Mouse (Mus musculus): ENCODE data around the gene Fosl1. TPM values are rescaled to one million over a fixed set of nuclear protein-coding genes. Genes with fewer than 3 reads are reported as not detected.
A peak's percentile ranks its signal among the peaks of the same experiment; 100 is the strongest.

The Fosl1 gene
- polyA plus RNA-seq, 1 experiment, result not detected

DNA sequence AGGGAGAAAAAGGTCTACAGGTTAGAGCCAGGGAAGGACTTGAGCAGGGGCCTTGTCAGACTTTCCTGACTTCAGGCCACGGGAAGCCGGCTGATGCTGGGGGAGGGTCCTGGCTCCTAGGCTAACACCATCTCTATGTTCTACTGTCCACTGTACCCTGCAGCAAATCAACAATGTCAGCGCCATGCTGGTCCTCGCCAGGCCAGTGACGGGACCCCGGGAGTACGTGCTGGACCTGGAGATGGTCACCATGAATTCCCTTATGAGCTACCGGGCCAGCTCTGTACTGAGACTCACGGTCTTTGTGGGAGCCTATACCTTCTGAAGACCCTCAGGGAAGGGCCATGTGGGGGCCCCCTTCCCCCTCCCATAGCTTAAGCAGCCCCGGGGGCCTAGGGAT is 34.1 kb downstream of the Fosl1 start:
- H3K4me1 ChIP-seq (ENCODE audit: control insufficient read depth, insufficient read depth, low read length), result peaks cover 17% of the 10 kb centered on the region
- TF ChIP-seq CTCF (IDR thresholded peaks at IDR 0.05; ENCODE audit: insufficient read depth, low read depth, low read length) (no peak), POLR2A (IDR thresholded peaks at IDR 0.05; ENCODE audit: insufficient read depth, low read depth, low read length) (no peak)
- 91% methylated on average over 10 of the region's 10 CpGs for WGBS
- no peak overlapping the region for H3K4me3 ChIP-seq (ENCODE audit: insufficient read depth, low read depth, low read length)
- no peak overlapping the region for H3K27ac ChIP-seq (ENCODE audit: insufficient read depth, low read depth, low read length)

DNA sequence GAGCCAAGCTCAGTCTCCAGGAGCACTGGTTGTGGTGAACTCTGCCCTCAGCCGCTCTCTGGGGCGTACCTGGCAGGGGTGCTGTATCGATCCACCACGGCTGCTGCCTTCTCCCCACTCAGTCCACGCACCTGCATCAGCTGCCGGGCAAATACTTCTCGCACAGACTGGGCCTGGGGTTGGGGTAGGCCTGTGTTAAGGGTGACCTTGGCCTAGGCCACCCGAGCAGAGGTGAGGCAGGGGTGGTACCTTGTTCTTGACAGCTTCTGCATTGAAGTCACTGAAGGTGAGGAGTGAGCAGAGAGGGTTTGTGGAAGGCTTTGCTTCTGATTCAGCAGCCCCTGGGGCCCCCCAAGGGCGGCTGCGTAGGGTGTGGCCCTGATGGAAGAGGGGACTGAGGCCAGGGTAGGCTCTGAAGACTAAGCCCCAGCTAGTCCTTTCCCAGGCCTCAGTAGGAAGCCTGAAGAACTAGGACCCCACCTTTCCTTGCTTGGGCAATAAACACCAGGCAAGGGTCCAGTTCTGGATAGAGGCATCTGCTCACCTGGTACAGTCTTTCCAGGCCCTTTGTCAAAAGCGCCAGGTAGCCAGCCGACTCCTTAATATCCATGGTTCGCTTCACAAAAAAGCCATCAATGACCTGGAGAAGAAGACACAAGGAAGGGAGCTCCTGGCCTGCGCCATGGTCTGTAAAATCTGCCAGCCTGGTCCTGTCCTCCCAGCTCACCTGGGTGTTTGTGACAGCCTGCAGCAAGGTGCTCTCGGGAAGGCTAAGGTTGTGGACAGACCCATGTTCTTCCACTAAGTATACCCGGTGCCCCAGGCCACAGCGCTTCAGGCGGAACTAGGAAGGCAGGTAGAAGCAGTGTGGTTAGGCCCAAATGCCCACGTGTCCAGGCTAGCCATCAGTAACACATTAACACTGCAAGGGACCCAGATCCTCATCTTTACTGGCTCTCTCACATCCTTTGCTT is 36.3 kb downstream of the Fosl1 start:
- peaks cover 9% of the 10 kb centered on the region for H3K4me1 ChIP-seq (ENCODE audit: control insufficient read depth, insufficient read depth, low read length)
- no peak overlapping the region for H3K27ac ChIP-seq (ENCODE audit: insufficient read depth, low read depth, low read length)
- TF ChIP-seq CTCF (IDR thresholded peaks at IDR 0.05; ENCODE audit: insufficient read depth, low read depth, low read length) (no peak), POLR2A (IDR thresholded peaks at IDR 0.05; ENCODE audit: insufficient read depth, low read depth, low read length) (no peak)
- no peak overlapping the region for H3K4me3 ChIP-seq (ENCODE audit: insufficient read depth, low read depth, low read length)
- WGBS, result 93% methylated on average over 19 of the region's 19 CpGs

DNA sequence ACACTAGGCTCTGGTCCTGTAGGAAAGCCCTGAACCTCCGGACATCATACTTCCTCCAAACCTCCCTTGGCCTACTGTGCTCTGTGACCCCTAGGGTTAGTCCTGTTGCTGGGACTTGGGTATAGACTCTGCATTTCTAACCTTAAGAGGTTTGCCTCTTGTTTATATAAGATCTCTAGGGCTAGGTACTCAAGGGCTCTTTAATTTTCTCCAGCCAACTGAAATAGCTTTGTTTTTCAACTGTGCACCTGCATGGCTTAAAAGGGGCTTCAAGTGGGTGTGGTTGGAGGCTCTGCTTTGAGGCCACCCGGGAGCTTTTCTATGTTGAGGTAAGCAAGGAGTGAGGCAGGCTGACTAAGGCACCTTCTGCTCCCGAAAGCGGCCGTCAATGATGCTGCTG is 37.1 kb downstream of the Fosl1 start:
- Histone ChIP-seq H3K27ac (ENCODE audit: insufficient read depth, low read depth, low read length) (no peak overlapping the region), H3K4me3 (ENCODE audit: insufficient read depth, low read depth, low read length) (no peak overlapping the region), H3K4me1 (ENCODE audit: control insufficient read depth, insufficient read depth, low read length) (peaks cover 15% of the 10 kb centered on the region)
- 89% methylated on average over 5 of the region's 5 CpGs for WGBS
- no peak for TF ChIP-seq POLR2A (IDR thresholded peaks at IDR 0.05; ENCODE audit: insufficient read depth, low read depth, low read length)
- TF ChIP-seq CTCF (IDR thresholded peaks at IDR 0.05; ENCODE audit: insufficient read depth, low read depth, low read length), result no peak

DNA sequence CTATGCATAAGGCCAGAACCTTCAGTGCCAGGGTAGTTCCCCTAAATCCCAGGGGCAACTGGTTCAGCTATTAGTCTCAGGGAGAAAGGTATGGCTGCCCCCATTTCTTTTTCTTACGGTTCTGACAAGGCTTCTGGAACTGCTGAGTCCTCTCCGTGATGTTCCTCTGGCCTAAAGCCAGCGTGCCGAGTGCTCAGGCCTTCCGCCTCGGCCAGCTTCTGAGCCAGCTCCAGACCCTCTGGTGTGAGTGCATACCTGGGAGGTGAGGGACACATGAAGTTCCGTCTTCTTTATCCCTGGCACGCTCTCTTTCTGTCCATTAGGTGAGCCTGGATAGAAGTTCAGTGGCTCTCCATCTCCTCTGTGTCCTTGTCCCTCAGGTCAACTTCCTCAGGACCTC is 38.0 kb downstream of the Fosl1 start:
- TF ChIP-seq POLR2A (IDR thresholded peaks at IDR 0.05; ENCODE audit: insufficient read depth, low read depth, low read length) (no peak), CTCF (IDR thresholded peaks at IDR 0.05; ENCODE audit: insufficient read depth, low read depth, low read length) (no peak)

DNA sequence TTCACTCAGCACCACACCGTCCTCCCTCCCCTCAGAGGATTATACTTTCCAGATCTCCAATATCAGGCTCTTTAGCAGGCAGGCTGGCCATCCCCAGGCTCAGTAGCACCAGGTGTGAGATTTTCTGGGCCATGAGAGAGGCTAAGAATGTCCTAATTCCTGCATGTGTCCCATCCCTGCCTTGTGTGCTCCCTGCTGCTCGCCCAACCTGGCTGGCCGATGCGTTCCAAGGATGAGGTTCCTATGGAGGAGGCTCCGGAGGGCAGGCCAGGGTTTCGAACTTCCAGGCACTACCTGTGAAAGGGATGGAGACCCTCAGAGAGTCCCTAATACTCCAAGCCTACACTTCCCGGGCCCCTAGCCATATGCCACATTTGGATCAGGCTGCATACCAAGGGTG is 38.5 kb downstream of the Fosl1 start:
- 96% methylated on average over 7 of the region's 7 CpGs for WGBS
- H3K27ac ChIP-seq (ENCODE audit: insufficient read depth, low read depth, low read length), result no peak overlapping the region
- no peak overlapping the region for H3K4me3 ChIP-seq (ENCODE audit: insufficient read depth, low read depth, low read length)

More for the DNA sequence above, 38.0 kb downstream of the Fosl1 start:
- 80% methylated on average over 8 of the region's 8 CpGs for WGBS
- H3K27ac ChIP-seq (ENCODE audit: insufficient read depth, low read depth, low read length), result no peak overlapping the region
- H3K4me1 ChIP-seq (ENCODE audit: control insufficient read depth, insufficient read depth, low read length), result peaks cover 17% of the 10 kb centered on the region
- H3K4me3 ChIP-seq (ENCODE audit: insufficient read depth, low read depth, low read length), result no peak overlapping the region

DNA sequence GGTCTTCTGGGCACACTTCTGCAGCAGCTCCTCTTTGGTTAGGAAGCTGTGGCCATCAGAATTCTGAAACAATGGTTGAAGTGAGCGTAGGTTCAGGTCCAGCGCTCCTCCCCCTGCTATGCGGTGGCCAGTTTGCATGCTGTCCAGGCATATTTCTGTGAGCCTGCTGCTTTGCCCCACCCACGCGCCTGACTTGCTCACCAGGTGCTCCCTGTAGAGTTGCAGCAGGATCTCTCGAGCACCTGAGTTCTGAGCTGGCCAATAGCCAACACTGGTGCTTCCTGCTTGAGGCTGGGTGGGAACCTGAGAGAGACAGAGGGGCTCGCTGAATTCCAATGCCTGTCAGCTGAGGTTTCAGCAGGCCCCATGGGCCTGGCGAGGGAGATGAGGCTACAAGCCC is 38.9 kb downstream of the Fosl1 start:
- H3K4me3 ChIP-seq (ENCODE audit: insufficient read depth, low read depth, low read length), result no peak overlapping the region
- H3K27ac ChIP-seq (ENCODE audit: insufficient read depth, low read depth, low read length), result no peak overlapping the region
- 83% methylated on average over 8 of the region's 8 CpGs for WGBS
- H3K4me1 ChIP-seq (ENCODE audit: control insufficient read depth, insufficient read depth, low read length), result peaks cover 17% of the 10 kb centered on the region
- TF ChIP-seq POLR2A (IDR thresholded peaks at IDR 0.05; ENCODE audit: insufficient read depth, low read depth, low read length), result no peak
- TF ChIP-seq CTCF (IDR thresholded peaks at IDR 0.05; ENCODE audit: insufficient read depth, low read depth, low read length), result no peak

More for the DNA sequence above, 38.5 kb downstream of the Fosl1 start:
- no peak for TF ChIP-seq POLR2A (IDR thresholded peaks at IDR 0.05; ENCODE audit: insufficient read depth, low read depth, low read length)
- TF ChIP-seq CTCF (IDR thresholded peaks at IDR 0.05; ENCODE audit: insufficient read depth, low read depth, low read length), result no peak
- peaks cover 17% of the 10 kb centered on the region for H3K4me1 ChIP-seq (ENCODE audit: control insufficient read depth, insufficient read depth, low read length)

DNA sequence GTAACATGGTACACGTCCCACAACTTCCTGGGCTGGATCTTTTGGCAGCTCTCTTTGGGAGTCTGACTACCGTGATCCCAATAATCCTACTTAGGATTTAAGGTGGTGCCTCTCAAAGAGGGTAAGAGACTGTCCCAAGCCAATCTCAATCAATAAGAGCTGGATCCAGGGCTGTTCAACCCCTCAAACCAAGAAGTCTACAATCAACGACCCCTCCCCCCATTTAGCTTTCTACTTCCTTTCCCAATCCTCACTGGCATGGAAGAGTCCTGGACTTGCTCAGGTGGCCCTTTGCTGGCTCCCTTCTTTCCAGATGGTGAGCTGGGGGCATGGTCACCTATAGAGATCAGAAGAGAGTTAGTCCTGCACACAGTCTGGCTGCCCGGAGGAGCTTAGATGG is 39.4 kb downstream of the Fosl1 start:
- Histone ChIP-seq H3K27ac (ENCODE audit: insufficient read depth, low read depth, low read length) (no peak overlapping the region), H3K4me3 (ENCODE audit: insufficient read depth, low read depth, low read length) (no peak overlapping the region), H3K4me1 (ENCODE audit: control insufficient read depth, insufficient read depth, low read length) (peaks cover 17% of the 10 kb centered on the region)
- WGBS, result 78% methylated on average over 4 of the region's 4 CpGs
- TF ChIP-seq POLR2A (IDR thresholded peaks at IDR 0.05; ENCODE audit: insufficient read depth, low read depth, low read length), result no peak
- TF ChIP-seq CTCF (IDR thresholded peaks at IDR 0.05; ENCODE audit: insufficient read depth, low read depth, low read length), result no peak

DNA sequence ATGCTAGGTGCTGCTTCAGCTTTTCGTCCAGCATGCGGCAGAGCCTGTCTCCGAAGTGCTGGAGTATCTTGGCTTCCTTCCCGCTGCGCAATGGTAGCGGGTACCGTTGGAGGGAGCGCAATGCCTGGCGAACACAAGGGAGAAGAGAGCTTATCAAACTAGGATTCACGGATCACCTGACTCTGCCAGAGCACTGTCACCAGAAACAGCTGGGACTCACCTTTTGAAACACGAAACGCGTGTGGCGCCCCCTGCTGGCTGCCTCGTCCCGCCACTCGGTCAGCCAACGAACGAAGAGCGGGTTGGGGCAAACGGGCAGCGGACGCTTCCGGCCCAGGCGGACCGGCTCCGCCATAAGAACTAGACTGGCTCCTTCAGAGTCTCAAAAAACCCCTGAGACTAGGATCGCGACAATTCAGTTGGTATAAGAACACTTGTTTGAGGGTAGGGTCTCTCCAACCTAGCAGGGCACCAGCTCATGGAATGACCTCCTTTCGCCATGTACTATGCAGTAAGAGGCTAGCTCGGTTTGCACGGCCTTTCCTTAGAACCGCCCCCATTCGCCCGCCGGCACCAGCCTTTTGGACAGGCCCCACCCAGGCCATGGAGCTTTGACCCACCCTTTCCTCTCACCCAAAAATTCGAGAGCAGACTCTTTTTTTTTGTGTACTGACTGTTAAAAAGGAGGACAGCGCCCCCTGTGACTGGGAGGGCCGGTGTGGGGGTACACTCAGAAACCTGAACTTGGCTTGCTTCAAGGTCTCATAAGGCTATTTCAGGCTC is 40.6 kb downstream of the Fosl1 start, which contains the start of gene Mus81:
Gene Mus81, minus strand, starts transcription at position 635 of the 783 bp plus-strand sequence.
- TF ChIP-seq CTCF (IDR thresholded peaks at IDR 0.05; ENCODE audit: insufficient read depth, low read depth, low read length) (peak; percentile 97), POLR2A (IDR thresholded peaks at IDR 0.05; ENCODE audit: insufficient read depth, low read depth, low read length) (peak; percentile 57)
- peak within 1 kb of the TSS; percentile 100 for H3K27ac ChIP-seq (ENCODE audit: insufficient read depth, low read depth, low read length)
- peak within 1 kb of the TSS; percentile 78 for H3K4me3 ChIP-seq (ENCODE audit: insufficient read depth, low read depth, low read length)
- H3K4me1 ChIP-seq (ENCODE audit: control insufficient read depth, insufficient read depth, low read length), result peaks cover 23% of the 10 kb centered on the region
- WGBS, result 0% methylated on average over 39 of the region's 39 CpGs

All from olfactory bulb, adult 2 months (tissue).